Mouse (Mus musculus): ENCODE results near the gene Zfp606. TPM values are rescaled to one million over a fixed set of nuclear protein-coding genes. Genes with fewer than 3 reads are reported as not detected.

Gene Zfp606
- 2.2 and 2.6 TPM in 2 replicates for polyA plus RNA-seq (2012; rRNA removed)

- Histone ChIP-seq H3K27me3 (ENCODE audit: control insufficient read depth, insufficient read depth, low read length) (no peaks in the 10 kb centered on the region), H3K4me1 (ENCODE audit: control insufficient read depth, insufficient read depth, insufficient read length) (no peaks in the 10 kb centered on the region), H3K27ac (ENCODE audit: insufficient read depth, low read length) (peak within 1 kb of the TSS; percentile 52), H3K36me3 (ENCODE audit: control insufficient read depth, insufficient read depth, low read length) (peaks cover 12% of the 10 kb centered on the region), H3K4me3 (ENCODE audit: extremely low read depth, insufficient read depth, insufficient read length) (peak within 1 kb of the TSS; percentile 95)
- TF ChIP-seq CTCF (IDR thresholded peaks at IDR 0.05; ENCODE audit: extremely low read depth, insufficient read depth, insufficient read length, insufficient replicate concordance) (no peak), POLR2A (IDR thresholded peaks at IDR 0.05; ENCODE audit: low read depth, low read length) (peak; percentile 28; the same call in 1 of the 2 replicates)
- peak; percentile 60 to 71 for DNase-seq (ENCODE audit: low read depth in 1 of 2, low spot score in 2 of 2)
- under 1% methylated on average over 53 of the region's 53 CpGs for WGBS
Measured at GRCm38 (mm10) chr7:12478158-12479008, at the start of gene Zfp606. TSS of gene Zfp606 (plus strand) at chr7:12478293.

- TF ChIP-seq POLR2A (IDR thresholded peaks at IDR 0.05; ENCODE audit: low read depth, low read length) (no peak), CTCF (IDR thresholded peaks at IDR 0.05; ENCODE audit: extremely low read depth, insufficient read depth, insufficient read length, insufficient replicate concordance) (no peak)
- Histone ChIP-seq H3K27ac (ENCODE audit: insufficient read depth, low read length) (no peak overlapping the region), H3K4me1 (ENCODE audit: control insufficient read depth, insufficient read depth, insufficient read length) (no peaks in the 10 kb centered on the region), H3K27me3 (ENCODE audit: control insufficient read depth, insufficient read depth, low read length) (no peaks in the 10 kb centered on the region), H3K4me3 (ENCODE audit: extremely low read depth, insufficient read depth, insufficient read length) (peak overlapping the region; percentile 95), H3K36me3 (ENCODE audit: control insufficient read depth, insufficient read depth, low read length) (peaks cover 17% of the 10 kb centered on the region)
- WGBS = 5% methylated on average over 8 of the region's 8 CpGs
- DNase-seq (ENCODE audit: low read depth in 1 of 2, low spot score in 2 of 2) = no peak
Measured at GRCm38 (mm10) chr7:12479009-12479346, 885 bp downstream of the Zfp606 start.

- no peak for DNase-seq (ENCODE audit: low read depth in 1 of 2, low spot score in 2 of 2)
- H3K4me3 ChIP-seq (ENCODE audit: extremely low read depth, insufficient read depth, insufficient read length) = no peak overlapping the region
- H3K36me3 ChIP-seq (ENCODE audit: control insufficient read depth, insufficient read depth, low read length) = peaks cover 21% of the 10 kb centered on the region
- no peaks in the 10 kb centered on the region for H3K4me1 ChIP-seq (ENCODE audit: control insufficient read depth, insufficient read depth, insufficient read length)
- 84% methylated on average over 4 of the region's 4 CpGs for WGBS
- no peak overlapping the region for H3K27ac ChIP-seq (ENCODE audit: insufficient read depth, low read length)
- H3K27me3 ChIP-seq (ENCODE audit: control insufficient read depth, insufficient read depth, low read length) = no peaks in the 10 kb centered on the region
- TF ChIP-seq CTCF (IDR thresholded peaks at IDR 0.05; ENCODE audit: extremely low read depth, insufficient read depth, insufficient read length, insufficient replicate concordance) (no peak), POLR2A (IDR thresholded peaks at IDR 0.05; ENCODE audit: low read depth, low read length) (no peak)
Measured at GRCm38 (mm10) chr7:12479525-12479924, 1.4 kb downstream of the Zfp606 start.

- TF ChIP-seq CTCF (IDR thresholded peaks at IDR 0.05; ENCODE audit: extremely low read depth, insufficient read depth, insufficient read length, insufficient replicate concordance) (no peak), POLR2A (IDR thresholded peaks at IDR 0.05; ENCODE audit: low read depth, low read length) (no peak)
- DNase-seq (ENCODE audit: low read depth in 1 of 2, low spot score in 2 of 2) = no peak
- Histone ChIP-seq H3K27me3 (ENCODE audit: control insufficient read depth, insufficient read depth, low read length) (no peaks in the 10 kb centered on the region), H3K27ac (ENCODE audit: insufficient read depth, low read length) (no peak overlapping the region), H3K4me3 (ENCODE audit: extremely low read depth, insufficient read depth, insufficient read length) (no peak overlapping the region), H3K36me3 (ENCODE audit: control insufficient read depth, insufficient read depth, low read length) (peaks cover 30% of the 10 kb centered on the region), H3K4me1 (ENCODE audit: control insufficient read depth, insufficient read depth, insufficient read length) (no peaks in the 10 kb centered on the region)
- 89% methylated on average over 6 of the region's 6 CpGs for WGBS
Measured at GRCm38 (mm10) chr7:12483771-12484170, 5.7 kb downstream of the Zfp606 start.

- 97% methylated on average over 1 of the region's 1 CpGs for WGBS
- H3K4me3 ChIP-seq (ENCODE audit: extremely low read depth, insufficient read depth, insufficient read length) = no peak overlapping the region
- no peak overlapping the region for H3K27ac ChIP-seq (ENCODE audit: insufficient read depth, low read length)
- H3K27me3 ChIP-seq (ENCODE audit: control insufficient read depth, insufficient read depth, low read length) = no peaks in the 10 kb centered on the region
- H3K36me3 ChIP-seq (ENCODE audit: control insufficient read depth, insufficient read depth, low read length) = peaks cover 43% of the 10 kb centered on the region
- TF ChIP-seq POLR2A (IDR thresholded peaks at IDR 0.05; ENCODE audit: low read depth, low read length) (no peak), CTCF (IDR thresholded peaks at IDR 0.05; ENCODE audit: extremely low read depth, insufficient read depth, insufficient read length, insufficient replicate concordance) (no peak)
- DNase-seq (ENCODE audit: low read depth in 1 of 2, low spot score in 2 of 2) = no peak
- no peaks in the 10 kb centered on the region for H3K4me1 ChIP-seq (ENCODE audit: control insufficient read depth, insufficient read depth, insufficient read length)
Measured at GRCm38 (mm10) chr7:12485956-12486355, 7.9 kb downstream of the Zfp606 start.

GRCm38 (mm10) chr7:12486691-12487090 is 8.6 kb downstream of the Zfp606 start:
- Histone ChIP-seq H3K4me1 (ENCODE audit: control insufficient read depth, insufficient read depth, insufficient read length) (no peaks in the 10 kb centered on the region), H3K27ac (ENCODE audit: insufficient read depth, low read length) (no peak overlapping the region), H3K4me3 (ENCODE audit: extremely low read depth, insufficient read depth, insufficient read length) (no peak overlapping the region), H3K36me3 (ENCODE audit: control insufficient read depth, insufficient read depth, low read length) (peaks cover 42% of the 10 kb centered on the region), H3K27me3 (ENCODE audit: control insufficient read depth, insufficient read depth, low read length) (no peaks in the 10 kb centered on the region)
- TF ChIP-seq CTCF (IDR thresholded peaks at IDR 0.05; ENCODE audit: extremely low read depth, insufficient read depth, insufficient read length, insufficient replicate concordance) (no peak), POLR2A (IDR thresholded peaks at IDR 0.05; ENCODE audit: low read depth, low read length) (no peak)
- DNase-seq (ENCODE audit: low read depth in 1 of 2, low spot score in 2 of 2) = no peak

GRCm38 (mm10) chr7:12510913-12511312 is 32.8 kb downstream of the Zfp606 start:
- Histone ChIP-seq H3K4me1 (ENCODE audit: control insufficient read depth, insufficient read depth, insufficient read length) (no peaks in the 10 kb centered on the region), H3K27me3 (ENCODE audit: control insufficient read depth, insufficient read depth, low read length) (no peaks in the 10 kb centered on the region), H3K27ac (ENCODE audit: insufficient read depth, low read length) (no peak overlapping the region), H3K4me3 (ENCODE audit: extremely low read depth, insufficient read depth, insufficient read length) (no peak overlapping the region), H3K36me3 (ENCODE audit: control insufficient read depth, insufficient read depth, low read length) (no peaks in the 10 kb centered on the region)
- WGBS = 64% methylated on average over 1 of the region's 1 CpGs
- no peak for TF ChIP-seq CTCF (IDR thresholded peaks at IDR 0.05; ENCODE audit: extremely low read depth, insufficient read depth, insufficient read length, insufficient replicate concordance)
- no peak for TF ChIP-seq POLR2A (IDR thresholded peaks at IDR 0.05; ENCODE audit: low read depth, low read length)
- no peak for DNase-seq (ENCODE audit: low read depth in 1 of 2, low spot score in 2 of 2)
